Mouse (Mus musculus): ENCODE data around the gene Itih5. TPM values are rescaled to one million over a fixed set of nuclear protein-coding genes. Genes with fewer than 3 reads are reported as not detected.

Itih5 gene
- total and polyA plus RNA-seq, 2 experiments, result 4.6 to 7.4 TPM

- Histone ChIP-seq H3K9ac (ENCODE audit: low read depth, low read length) (no peak overlapping the region), H3K27me3 (ENCODE audit: control insufficient read depth, insufficient read depth, low read length) (no peaks in the 10 kb centered on the region), H3K36me3 (ENCODE audit: control insufficient read depth, insufficient read depth, low read length) (no peaks in the 10 kb centered on the region), H3K4me1 (ENCODE audit: control insufficient read depth, insufficient read depth, low read length) (no peaks in the 10 kb centered on the region), H3K27ac (replicated peaks; ENCODE audit: insufficient read depth, low read depth, low read length) (no peak overlapping the region), H3K79me2 (ENCODE audit: control insufficient read depth, insufficient read depth, low read length) (no peaks in the 10 kb centered on the region), H3K4me3 (ENCODE audit: insufficient read depth, low read depth, low read length) (no peak overlapping the region)
- no peak for TF ChIP-seq CTCF (IDR thresholded peaks at IDR 0.05; ENCODE audit: low read depth, low read length)
- no peak for TF ChIP-seq POLR2A (IDR thresholded peaks at IDR 0.05; ENCODE audit: extremely low read depth, insufficient read depth, low read length)
- peak; percentile 39 for DNase-seq (ENCODE audit: extremely low read depth, low read depth, low spot score)
- 59% methylated on average over 5 of the region's 5 CpGs for WGBS
Measured at GRCm38 (mm10) chr2:10262722-10263121, 109.4 kb downstream of the Itih5 start.

GRCm38 (mm10) chr2:10263909-10264489 lies 110.6 kb downstream of the Itih5 start:
- Histone ChIP-seq H3K27ac (replicated peaks; ENCODE audit: insufficient read depth, low read depth, low read length) (no peak overlapping the region), H3K79me2 (ENCODE audit: control insufficient read depth, insufficient read depth, low read length) (no peaks in the 10 kb centered on the region), H3K36me3 (ENCODE audit: control insufficient read depth, insufficient read depth, low read length) (no peaks in the 10 kb centered on the region), H3K27me3 (ENCODE audit: control insufficient read depth, insufficient read depth, low read length) (no peaks in the 10 kb centered on the region), H3K9ac (ENCODE audit: low read depth, low read length) (no peak overlapping the region), H3K4me3 (ENCODE audit: insufficient read depth, low read depth, low read length) (no peak overlapping the region), H3K4me1 (ENCODE audit: control insufficient read depth, insufficient read depth, low read length) (no peaks in the 10 kb centered on the region)
- TF ChIP-seq CTCF (IDR thresholded peaks at IDR 0.05; ENCODE audit: low read depth, low read length) (no peak), POLR2A (IDR thresholded peaks at IDR 0.05; ENCODE audit: extremely low read depth, insufficient read depth, low read length) (no peak)
- no peak for DNase-seq (ENCODE audit: extremely low read depth, low read depth, low spot score)
- WGBS, result 73% methylated on average over 7 of the region's 7 CpGs

- WGBS, result 81% methylated on average over 5 of the region's 5 CpGs
- H3K27me3 ChIP-seq (ENCODE audit: control insufficient read depth, insufficient read depth, low read length), result no peaks in the 10 kb centered on the region
- H3K4me1 ChIP-seq (ENCODE audit: control insufficient read depth, insufficient read depth, low read length), result no peaks in the 10 kb centered on the region
- no peak overlapping the region for H3K9ac ChIP-seq (ENCODE audit: low read depth, low read length)
- no peaks in the 10 kb centered on the region for H3K79me2 ChIP-seq (ENCODE audit: control insufficient read depth, insufficient read depth, low read length)
- H3K36me3 ChIP-seq (ENCODE audit: control insufficient read depth, insufficient read depth, low read length), result no peaks in the 10 kb centered on the region
- H3K4me3 ChIP-seq (ENCODE audit: insufficient read depth, low read depth, low read length), result no peak overlapping the region
- no peak for DNase-seq (ENCODE audit: extremely low read depth, low read depth, low spot score)
- TF ChIP-seq POLR2A (IDR thresholded peaks at IDR 0.05; ENCODE audit: extremely low read depth, insufficient read depth, low read length) (no peak), CTCF (IDR thresholded peaks at IDR 0.05; ENCODE audit: low read depth, low read length) (no peak)
- H3K27ac ChIP-seq (replicated peaks; ENCODE audit: insufficient read depth, low read depth, low read length), result no peak overlapping the region
Measured at GRCm38 (mm10) chr2:10265881-10266280, 112.5 kb downstream of the Itih5 start.

GRCm38 (mm10) chr2:10272604-10273115 lies 119.3 kb downstream of the Itih5 start:
- no peaks in the 10 kb centered on the region for H3K79me2 ChIP-seq (ENCODE audit: control insufficient read depth, insufficient read depth, low read length)
- TF ChIP-seq CTCF (IDR thresholded peaks at IDR 0.05; ENCODE audit: low read depth, low read length) (no peak), POLR2A (IDR thresholded peaks at IDR 0.05; ENCODE audit: extremely low read depth, insufficient read depth, low read length) (no peak)
- peak; percentile 15 for DNase-seq (ENCODE audit: extremely low read depth, low read depth, low spot score)
- H3K9ac ChIP-seq (ENCODE audit: low read depth, low read length), result no peak overlapping the region
- 78% methylated on average over 9 of the region's 9 CpGs for WGBS
- H3K27ac ChIP-seq (replicated peaks; ENCODE audit: insufficient read depth, low read depth, low read length), result no peak overlapping the region
- no peak overlapping the region for H3K4me3 ChIP-seq (ENCODE audit: insufficient read depth, low read depth, low read length)
- H3K27me3 ChIP-seq (ENCODE audit: control insufficient read depth, insufficient read depth, low read length), result no peaks in the 10 kb centered on the region
- H3K36me3 ChIP-seq (ENCODE audit: control insufficient read depth, insufficient read depth, low read length), result no peaks in the 10 kb centered on the region
- no peaks in the 10 kb centered on the region for H3K4me1 ChIP-seq (ENCODE audit: control insufficient read depth, insufficient read depth, low read length)

- TF ChIP-seq CTCF (IDR thresholded peaks at IDR 0.05; ENCODE audit: low read depth, low read length), result no peak
- no peak for TF ChIP-seq POLR2A (IDR thresholded peaks at IDR 0.05; ENCODE audit: extremely low read depth, insufficient read depth, low read length)
- H3K27me3 ChIP-seq (ENCODE audit: control insufficient read depth, insufficient read depth, low read length), result no peaks in the 10 kb centered on the region
- no peak for DNase-seq (ENCODE audit: extremely low read depth, low read depth, low spot score)
- WGBS, result 85% methylated on average over 3 of the region's 3 CpGs
- no peaks in the 10 kb centered on the region for H3K4me1 ChIP-seq (ENCODE audit: control insufficient read depth, insufficient read depth, low read length)
- no peak overlapping the region for H3K4me3 ChIP-seq (ENCODE audit: insufficient read depth, low read depth, low read length)
- H3K9ac ChIP-seq (ENCODE audit: low read depth, low read length), result no peak overlapping the region
- H3K27ac ChIP-seq (replicated peaks; ENCODE audit: insufficient read depth, low read depth, low read length), result no peak overlapping the region
- no peaks in the 10 kb centered on the region for H3K36me3 ChIP-seq (ENCODE audit: control insufficient read depth, insufficient read depth, low read length)
- no peaks in the 10 kb centered on the region for H3K79me2 ChIP-seq (ENCODE audit: control insufficient read depth, insufficient read depth, low read length)
Measured at GRCm38 (mm10) chr2:10273541-10274050, 120.2 kb downstream of the Itih5 start.

GRCm38 (mm10) chr2:10276194-10276593 lies 122.8 kb downstream of the Itih5 start:
- no peaks in the 10 kb centered on the region for H3K27me3 ChIP-seq (ENCODE audit: control insufficient read depth, insufficient read depth, low read length)
- TF ChIP-seq POLR2A (IDR thresholded peaks at IDR 0.05; ENCODE audit: extremely low read depth, insufficient read depth, low read length), result no peak
- TF ChIP-seq CTCF (IDR thresholded peaks at IDR 0.05; ENCODE audit: low read depth, low read length), result no peak
- no peak overlapping the region for H3K9ac ChIP-seq (ENCODE audit: low read depth, low read length)
- no peaks in the 10 kb centered on the region for H3K4me1 ChIP-seq (ENCODE audit: control insufficient read depth, insufficient read depth, low read length)
- 26% methylated on average over 2 of the region's 2 CpGs for WGBS
- no peak overlapping the region for H3K4me3 ChIP-seq (ENCODE audit: insufficient read depth, low read depth, low read length)
- H3K27ac ChIP-seq (replicated peaks; ENCODE audit: insufficient read depth, low read depth, low read length), result no peak overlapping the region
- peak; percentile 32 for DNase-seq (ENCODE audit: extremely low read depth, low read depth, low spot score)
- H3K79me2 ChIP-seq (ENCODE audit: control insufficient read depth, insufficient read depth, low read length), result no peaks in the 10 kb centered on the region
- no peaks in the 10 kb centered on the region for H3K36me3 ChIP-seq (ENCODE audit: control insufficient read depth, insufficient read depth, low read length)
